10 mouse cellular contexts compared by ENCODE assay signal in genomic region chr12:118298516-118298915, GRCm38 (mm10). TPM values are rescaled to one million over a fixed set of nuclear protein-coding genes. Genes with fewer than 3 reads are reported as not detected.
DNase-seq lines count a peak whose midpoint lies in the region; ATAC-seq and TF ChIP-seq lines count a peak whose summit lies in the region.
"Had no signal": no experiment of that assay in that cellular context is flagged by ENCODE, and none has a peak within 500 bp of the region (broad histone marks: within the 10 kb centered on the region; RNA-seq: fewer than 3 reads in every experiment).

No protein-coding gene starts in this region.

- WGBS in embryonic facial prominence, embryonic 12.5 days = 89% methylated on average over 2 of the region's 2 CpGs
- 93% methylated on average over 2 of the region's 2 CpGs for WGBS in hindbrain, embryonic 12.5 days
- 87% methylated on average over 2 of the region's 2 CpGs for WGBS in midbrain, embryonic 13.5 days
- WGBS in kidney, embryonic 15.5 days = 91% methylated on average over 2 of the region's 2 CpGs

- H3K9ac ChIP-seq in embryonic facial prominence, embryonic 12.5 days = no peak overlapping the region
- no peak overlapping the region for H3K9ac ChIP-seq in hindbrain, embryonic 12.5 days
- H3K9ac ChIP-seq in midbrain, embryonic 13.5 days (replicated peaks) = 0 out of 2 replicates have a peak overlapping the region, but pooled peaks have one; percentile 41
- no peak overlapping the region for H3K9ac ChIP-seq in kidney, embryonic 15.5 days

- no peaks in the 10 kb centered on the region for H3K27me3 ChIP-seq in embryonic facial prominence, embryonic 12.5 days
- H3K27me3 ChIP-seq in hindbrain, embryonic 12.5 days = no peaks in the 10 kb centered on the region
- H3K27me3 ChIP-seq in midbrain, embryonic 13.5 days = no peaks in the 10 kb centered on the region
- H3K27me3 ChIP-seq in kidney, embryonic 15.5 days = no peaks in the 10 kb centered on the region

- no peak overlapping the region for H3K27ac ChIP-seq in layer of hippocampus, adult 2 months
- no peak overlapping the region for H3K27ac ChIP-seq in embryonic facial prominence, embryonic 12.5 days
- no peak overlapping the region for H3K27ac ChIP-seq in hindbrain, embryonic 12.5 days
- H3K27ac ChIP-seq in midbrain, embryonic 13.5 days = no peak overlapping the region
- H3K27ac ChIP-seq in kidney, embryonic 15.5 days = no peak overlapping the region

- H3K4me1 ChIP-seq in embryonic facial prominence, embryonic 12.5 days = peaks cover 23% of the 10 kb centered on the region
- H3K4me1 ChIP-seq in hindbrain, embryonic 12.5 days = peaks cover 30% of the 10 kb centered on the region
- peaks cover 44% of the 10 kb centered on the region for H3K4me1 ChIP-seq in midbrain, embryonic 13.5 days (replicated peaks)
- peaks cover 24% of the 10 kb centered on the region for H3K4me1 ChIP-seq in kidney, embryonic 15.5 days

- H3K36me3 ChIP-seq in embryonic facial prominence, embryonic 12.5 days = no peaks in the 10 kb centered on the region
- no peaks in the 10 kb centered on the region for H3K36me3 ChIP-seq in hindbrain, embryonic 12.5 days
- H3K36me3 ChIP-seq in midbrain, embryonic 13.5 days = peaks cover 9% of the 10 kb centered on the region
- H3K36me3 ChIP-seq in kidney, embryonic 15.5 days = 0 out of 2 replicates have a peak, but pooled peaks cover 2% of the 10 kb centered on the region

- DNase-seq in layer of hippocampus, adult 2 months (ENCODE audit: low spot score in 2 of 2) = no peak
- DNase-seq in layer of hippocampus, postnatal 36 days = no peak
- DNase-seq in layer of hippocampus, adult 11-12 months (ENCODE audit: low spot score) = no peak
- DNase-seq in testis, postnatal 10 days (ENCODE audit: low spot score) = no peak
- DNase-seq: adrenal gland, adult 8-10 months; kidney, adult 11 months had no signal

- TF ChIP-seq CTCF in layer of hippocampus, adult 2 months (conservative IDR thresholded peaks at IDR 0.05) = no peak

- 0 out of 2 replicates have a peak overlapping the region, but pooled peaks have one; percentile 22 for H3K4me2 ChIP-seq in embryonic facial prominence, embryonic 12.5 days (replicated peaks)
- peak overlapping the region; percentile 40 for H3K4me2 ChIP-seq in hindbrain, embryonic 12.5 days (replicated peaks)
- peak overlapping the region; percentile 54 for H3K4me2 ChIP-seq in midbrain, embryonic 13.5 days (replicated peaks)
- H3K4me2 ChIP-seq in kidney, embryonic 15.5 days = no peak overlapping the region

- H3K9me3 ChIP-seq in embryonic facial prominence, embryonic 12.5 days = no peaks in the 10 kb centered on the region
- H3K9me3 ChIP-seq in hindbrain, embryonic 12.5 days (replicated peaks) = no peaks in the 10 kb centered on the region
- H3K9me3 ChIP-seq in midbrain, embryonic 13.5 days = no peaks in the 10 kb centered on the region
- no peaks in the 10 kb centered on the region for H3K9me3 ChIP-seq in kidney, embryonic 15.5 days (replicated peaks)

- H3K4me3 ChIP-seq in layer of hippocampus, adult 2 months = peak overlapping the region; percentile 35
- no peak overlapping the region for H3K4me3 ChIP-seq in embryonic facial prominence, embryonic 12.5 days
- H3K4me3 ChIP-seq in hindbrain, embryonic 12.5 days = no peak overlapping the region
- peak overlapping the region; percentile 28 for H3K4me3 ChIP-seq in midbrain, embryonic 13.5 days (replicated peaks)
- H3K4me3 ChIP-seq in kidney, embryonic 15.5 days (replicated peaks) = no peak overlapping the region

- ATAC-seq in embryonic facial prominence, embryonic 12.5 days (ENCODE audit: insufficient number of reproducible peaks, insufficient read depth, low FRiP score, low TSS enrichment) = no peak
- ATAC-seq in hindbrain, embryonic 12.5 days (ENCODE audit: low FRiP score) = no peak
- ATAC-seq in midbrain, embryonic 13.5 days = no peak
- ATAC-seq in kidney, embryonic 15.5 days (replicated peaks; ENCODE audit: low FRiP score) = no peak

RNA-seq across cellular contexts. Expression of gene Sp4, which starts 2.7 kb away (rescaled TPM):
- total RNA-seq in layer of hippocampus, adult 2 months (2021) = 10 to 100 TPM; 25.6 to 29.9 TPM
- total RNA-seq in layer of hippocampus, postnatal 36 days (2021) = 10 to 100 TPM; 28.1 to 30.0 TPM
- 11.3 and 11.7 TPM in 2 replicates for polyA plus RNA-seq in embryonic facial prominence, embryonic 12.5 days (2016; fragmentation: Nextera tagmentation; extraction: Ambion mirVana)
- polyA plus RNA-seq in hindbrain, embryonic 12.5 days (2016; fragmentation: Nextera tagmentation; extraction: Ambion mirVana) = 20.1 and 22.4 TPM in 2 replicates
- polyA plus RNA-seq in midbrain, embryonic 13.5 days (2015; fragmentation: Nextera tagmentation; extraction: Ambion mirVana) = 24.1 and 25.8 TPM in 2 replicates
- 7.8 and 9.3 TPM in 2 replicates for polyA plus RNA-seq in kidney, embryonic 15.5 days (2015; fragmentation: Nextera tagmentation; extraction: Ambion mirVana)

Comparison
In these comparisons a context has a peak if more than half of its experiments do, and no peak if none do; other contexts are left out.
1. H3K4me3 ChIP-seq: peak in layer of hippocampus, adult 2 months (single experiment) and midbrain, embryonic 13.5 days (single experiment); none in embryonic facial prominence, embryonic 12.5 days (single experiment), hindbrain, embryonic 12.5 days (single experiment) and kidney, embryonic 15.5 days (single experiment).